Mouse (Mus musculus) testis, adult 2 months (tissue): Measurements from ENCODE around the gene Rad1.

Source experiments
- CTCF ChIP-seq: fragments of 200-500 bp; IDR thresholded peaks from 2 replicates; pipeline ENCODE4 v1.5.1; 2012; ENCODE audit warnings: low read depth, mild to moderate bottlenecking, inconsistent platforms, low read length, moderate library complexity; ENCODE audit not compliant: control insufficient read depth, insufficient read depth, insufficient replicate concordance
- POLR2A ChIP-seq: fragments of 200-500 bp; IDR thresholded peaks from 2 replicates; pipeline ENCODE4 v1.6.1; 2012; ENCODE audit warnings: low read depth, mild to moderate bottlenecking, inconsistent platforms, low read length, moderate library complexity; ENCODE audit not compliant: control insufficient read depth

DNA sequence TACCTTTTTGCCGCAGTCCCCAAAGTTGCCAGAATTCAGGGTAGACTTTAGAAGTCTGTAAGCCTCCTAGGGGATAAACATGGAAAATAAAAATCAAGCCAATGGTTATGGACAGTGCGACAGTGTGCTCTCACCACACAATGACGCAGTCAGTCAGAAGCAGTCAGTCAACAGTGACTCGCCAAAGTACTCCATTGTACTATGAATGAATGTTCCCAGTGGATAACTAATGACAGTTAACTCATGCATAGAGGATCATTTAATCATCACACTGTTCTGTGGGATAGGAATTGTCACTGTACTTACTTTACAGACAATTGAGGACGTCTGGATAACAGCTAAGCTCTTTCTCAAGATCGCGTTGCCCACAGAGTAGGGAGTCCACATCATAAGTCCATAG is 29.3 kb downstream of the Rad1 start:
- no peak for TF ChIP-seq CTCF
- no peak for TF ChIP-seq POLR2A
